Mouse (Mus musculus) layer of hippocampus, adult 9-11 months (tissue): ENCODE measurements around the gene Frmd8.
A peak's percentile ranks its signal among the peaks of the same experiment; 100 is the strongest.
"Not testable (repeated sequence)": the region's sequence is repeated elsewhere in the genome, so short reads cannot be mapped to it uniquely, and the experiment has no call there.

ENCODE experiments used
- DNase-seq: peaks from one replicate; pipeline ENCODE4 v3.0.0; 2022

Gene Frmd8

DNA sequence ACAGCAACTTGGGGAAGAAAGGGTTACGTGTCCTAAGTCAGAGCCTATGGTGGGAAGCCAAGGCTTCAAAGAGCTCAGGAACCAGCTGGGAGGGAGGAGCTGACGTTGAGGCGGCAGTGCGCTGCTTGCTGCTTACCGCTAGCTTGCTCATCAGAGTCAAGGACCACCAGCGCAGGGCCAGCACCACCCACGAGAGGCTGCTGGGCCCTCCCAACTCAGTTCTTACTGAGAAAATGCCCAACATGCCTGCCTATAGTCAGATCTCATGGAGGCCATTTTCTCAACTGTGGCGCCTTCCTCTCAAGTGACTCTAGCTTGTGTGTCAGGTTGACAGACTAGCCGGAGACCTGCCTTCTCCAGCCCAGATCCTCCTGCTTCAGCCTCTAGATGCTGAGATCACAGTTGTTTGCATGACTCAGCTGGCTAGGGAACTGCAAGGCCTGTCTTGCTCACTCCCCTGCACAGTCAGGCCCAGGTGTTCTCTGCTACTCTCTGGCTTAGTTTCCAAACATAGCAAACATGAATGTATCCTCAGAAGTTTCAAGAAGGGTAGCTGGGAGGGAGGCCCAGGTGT is 51.7 kb downstream of the Frmd8 start:
- no peak for DNase-seq

DNA sequence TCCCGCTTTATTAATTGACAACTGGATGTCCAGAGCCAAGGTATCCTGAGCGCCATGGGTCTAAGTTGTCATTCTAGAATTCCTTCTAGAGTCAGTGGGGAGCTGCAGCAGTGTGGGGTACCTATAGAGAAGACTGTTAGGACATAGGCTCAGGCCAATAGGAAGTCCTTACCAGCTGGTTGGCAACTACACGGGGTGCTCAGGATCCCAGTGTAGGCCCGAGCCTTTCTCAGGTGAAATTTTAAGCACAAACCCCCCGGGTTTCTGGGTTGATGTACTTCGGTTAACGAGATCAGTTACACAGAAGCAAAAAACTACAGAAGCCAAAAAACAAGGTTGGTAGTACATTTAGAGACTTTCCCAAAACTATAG is 52.3 kb downstream of the Frmd8 start:
- no peak for DNase-seq

DNA sequence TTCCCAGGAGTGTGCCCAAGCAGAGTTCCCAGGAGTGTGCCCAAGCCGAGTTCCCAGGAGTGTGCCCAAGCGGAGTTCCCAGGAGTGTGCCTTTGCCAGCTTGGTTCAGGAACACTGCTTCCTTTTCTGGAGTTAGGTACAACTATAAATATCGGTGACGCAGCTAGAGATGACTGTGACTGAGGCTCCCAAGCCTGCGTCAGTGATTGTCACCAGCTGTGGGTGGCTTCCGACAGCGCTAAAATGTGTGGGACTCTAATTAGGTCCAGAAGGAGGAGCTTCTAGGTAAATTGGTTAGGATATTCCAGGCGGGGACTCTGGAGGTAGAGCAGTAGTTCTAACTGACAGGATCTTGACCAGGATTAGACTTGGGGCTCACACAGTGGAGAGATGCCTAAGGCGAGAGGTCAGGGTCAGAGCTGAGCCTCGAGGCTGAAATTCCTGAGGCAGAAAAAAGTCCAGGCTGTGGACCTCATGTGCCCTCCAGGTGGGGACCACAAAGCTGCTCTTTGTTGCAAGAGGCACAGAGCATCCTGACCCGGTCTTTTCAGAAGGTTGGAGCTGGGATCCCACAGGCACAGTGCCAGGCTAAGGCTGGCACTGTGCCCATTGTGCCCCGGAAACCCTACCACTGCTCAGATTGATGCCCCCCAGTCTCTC is 52.8 kb downstream of the Frmd8 start:
- DNase-seq = peak; percentile 80

GRCm38 (mm10) chr19:5821847-5822173 is 53.3 kb downstream of the Frmd8 start:
- DNase-seq = no peak

DNA sequence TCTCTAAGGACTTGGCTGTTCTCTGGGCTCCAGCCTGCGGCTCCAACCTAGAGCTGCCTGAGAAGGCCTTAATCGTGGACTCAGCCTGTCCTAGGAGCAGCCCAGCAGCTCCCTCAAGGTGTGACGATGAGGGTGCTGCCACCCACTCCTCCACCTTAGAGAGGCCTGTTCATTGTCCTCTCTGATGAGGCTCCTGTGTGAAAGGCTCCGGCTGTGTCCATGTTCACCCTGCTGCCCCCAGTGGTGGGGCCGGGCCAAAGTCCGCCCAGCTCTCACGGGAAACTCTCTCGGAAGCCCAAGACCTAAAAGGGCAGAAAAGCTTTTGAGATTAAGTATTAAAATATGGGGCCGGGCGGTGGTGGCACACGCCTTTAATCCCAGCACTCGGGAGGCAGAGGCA is 55.5 kb downstream of the Frmd8 start:
- DNase-seq = no peak

GRCm38 (mm10) chr19:5818590-5818977 is 56.5 kb downstream of the Frmd8 start:
- DNase-seq = no peak

- DNase-seq = peak; percentile 86
These were observed 57.1 kb downstream of the Frmd8 start for GRCm38 (mm10) chr19:5817703-5818589.

- DNase-seq = no peak
These were observed 59.1 kb downstream of the Frmd8 start for GRCm38 (mm10) chr19:5815928-5816327.

GRCm38 (mm10) chr19:5815010-5815409 is 60.1 kb downstream of the Frmd8 start:
- DNase-seq = peak; percentile 69

DNA sequence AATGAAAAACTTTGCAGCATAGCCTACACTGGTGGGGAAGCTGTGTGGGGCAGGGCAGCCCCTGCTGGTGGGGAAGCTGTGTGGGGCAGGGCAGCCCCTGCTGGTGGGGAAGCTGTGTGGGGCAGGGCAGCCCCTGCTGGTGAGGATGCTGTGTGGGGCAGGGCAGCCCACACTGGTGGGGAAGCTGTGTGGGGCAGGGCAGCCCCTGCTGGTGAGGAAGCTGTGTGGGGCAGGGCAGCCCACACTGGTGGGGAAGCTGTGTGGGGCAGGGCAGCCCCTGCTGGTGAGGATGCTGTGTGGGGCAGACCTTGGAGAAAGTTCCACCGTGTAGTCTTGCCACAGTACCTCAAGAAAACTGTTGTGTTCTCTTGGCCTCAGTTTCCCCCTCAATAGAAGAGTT is 61.0 kb downstream of the Frmd8 start:
- DNase-seq = not testable (repeated sequence)

DNA sequence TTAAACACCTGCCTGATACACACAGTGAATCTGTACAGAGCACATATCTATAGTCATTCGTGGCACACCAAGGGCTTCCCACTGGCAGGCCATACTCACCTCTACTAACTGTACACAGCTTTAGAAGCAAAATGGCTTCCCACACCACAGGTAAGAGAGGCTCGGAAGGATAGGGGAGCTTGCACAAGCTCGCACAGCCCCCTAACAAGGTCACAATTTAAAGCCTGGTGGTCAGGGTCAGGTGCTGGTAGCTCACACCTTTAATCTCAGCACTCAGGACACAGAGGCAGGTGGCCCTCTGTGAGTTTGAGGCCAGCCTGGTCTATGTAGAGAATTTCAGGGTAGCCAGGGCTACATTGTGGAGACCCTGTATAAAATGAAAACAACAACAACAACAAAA is 61.5 kb downstream of the Frmd8 start:
- no peak for DNase-seq

DNA sequence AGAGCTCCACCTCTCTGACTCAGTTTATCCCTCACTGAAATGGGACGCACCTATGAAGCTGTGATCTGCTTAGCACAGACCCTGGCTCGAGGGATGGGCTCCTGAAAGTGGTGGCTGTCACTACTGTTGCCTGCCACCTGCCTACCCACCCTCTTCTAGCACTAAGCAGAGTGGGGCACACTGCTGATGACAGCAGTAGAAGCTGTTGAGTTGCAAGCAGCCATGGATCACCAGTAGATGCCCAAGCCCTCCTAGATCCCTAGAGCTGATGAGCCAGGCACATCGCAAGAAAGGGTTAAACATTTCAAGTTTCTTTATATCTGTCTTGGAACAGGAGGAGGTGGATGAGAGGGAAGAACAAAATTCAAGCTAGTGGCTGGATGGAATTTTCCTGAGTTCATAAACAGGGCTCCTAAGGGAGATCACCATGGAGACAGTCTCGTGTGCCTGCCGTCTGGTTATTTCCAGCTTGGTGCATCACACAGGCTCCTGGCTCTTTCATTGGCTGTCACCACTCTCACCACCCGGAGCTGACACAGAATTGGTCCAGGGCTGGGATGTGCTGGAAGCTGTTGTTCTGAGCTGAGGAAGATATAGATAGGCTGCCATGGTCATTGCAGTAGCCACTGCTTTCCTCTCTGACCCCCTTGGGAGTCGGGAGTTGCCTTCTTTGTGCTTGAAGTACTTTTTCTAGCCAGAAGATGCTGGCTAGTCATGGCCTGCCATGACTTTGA is 63.1 kb downstream of the Frmd8 start:
- peak; percentile 98 for DNase-seq

DNA sequence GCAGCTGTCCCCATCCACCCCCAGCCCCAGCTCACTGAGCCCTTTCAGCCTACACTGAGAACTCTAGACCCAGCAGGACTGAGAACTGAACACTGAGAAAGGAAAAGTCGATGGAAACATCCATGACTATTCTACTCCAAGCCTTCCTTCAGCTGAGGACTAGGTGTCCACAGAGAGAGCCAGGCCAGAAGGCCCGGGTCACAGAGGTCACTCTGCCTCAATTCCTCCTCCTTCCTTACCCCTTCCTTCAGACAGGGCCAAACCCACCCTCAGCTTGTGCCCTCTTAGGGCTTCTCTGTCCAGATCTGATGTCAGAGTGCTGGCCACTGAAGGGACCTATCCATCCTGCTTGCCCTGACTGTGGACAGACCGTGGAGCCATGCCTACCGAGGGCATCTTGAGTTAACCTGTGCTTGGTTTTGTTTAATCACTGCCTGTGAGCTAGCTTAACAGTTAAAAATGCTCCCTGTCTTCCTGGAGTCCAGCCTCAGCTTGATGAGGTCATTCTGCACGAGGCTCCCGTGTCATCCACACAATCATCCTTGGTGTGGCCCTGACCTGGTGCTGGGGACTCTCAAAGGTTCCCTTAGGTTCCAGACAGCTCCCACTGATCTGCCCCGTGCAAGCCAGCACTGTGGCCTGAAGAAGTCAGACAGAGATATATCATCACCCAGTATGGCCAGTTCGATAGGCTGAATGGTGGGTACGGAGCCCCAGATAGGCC is 64.1 kb downstream of the Frmd8 start:
- DNase-seq = no peak

DNA sequence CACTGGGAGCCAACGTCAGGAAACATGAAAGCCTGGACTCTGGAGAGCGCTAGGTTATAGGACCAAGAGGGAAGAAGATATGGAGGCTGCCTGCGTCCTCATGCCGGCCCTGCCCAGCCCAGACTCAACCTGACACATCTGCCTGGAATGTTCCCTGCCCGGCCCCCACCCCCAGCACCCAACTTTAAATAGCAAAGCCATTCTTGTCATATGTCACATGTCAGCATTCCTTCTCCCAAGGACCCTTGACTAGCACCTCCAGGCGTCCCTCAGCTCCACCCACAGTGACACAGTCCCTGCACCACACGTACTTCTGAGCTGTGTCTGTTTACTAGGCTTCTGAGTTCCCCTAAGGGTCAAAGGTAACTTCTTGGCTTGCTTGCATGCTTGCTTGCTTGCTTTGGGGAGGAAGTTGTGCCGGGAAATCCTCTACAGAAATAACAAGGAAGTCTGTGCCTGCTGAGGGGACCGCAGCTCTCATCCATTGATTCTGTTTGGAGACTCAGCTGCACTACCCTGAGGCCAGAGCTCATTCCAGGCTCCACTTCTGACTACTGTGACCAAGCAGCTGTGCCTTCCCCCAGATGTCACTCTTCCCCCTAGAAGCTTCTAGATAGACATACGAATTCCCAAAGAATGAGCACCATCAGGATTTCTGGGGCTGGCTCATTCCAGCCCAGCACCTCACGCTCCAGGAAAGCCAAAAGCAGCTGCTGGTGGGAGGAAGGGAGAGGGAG is 64.8 kb downstream of the Frmd8 start:
- DNase-seq = peak; percentile 64

DNA sequence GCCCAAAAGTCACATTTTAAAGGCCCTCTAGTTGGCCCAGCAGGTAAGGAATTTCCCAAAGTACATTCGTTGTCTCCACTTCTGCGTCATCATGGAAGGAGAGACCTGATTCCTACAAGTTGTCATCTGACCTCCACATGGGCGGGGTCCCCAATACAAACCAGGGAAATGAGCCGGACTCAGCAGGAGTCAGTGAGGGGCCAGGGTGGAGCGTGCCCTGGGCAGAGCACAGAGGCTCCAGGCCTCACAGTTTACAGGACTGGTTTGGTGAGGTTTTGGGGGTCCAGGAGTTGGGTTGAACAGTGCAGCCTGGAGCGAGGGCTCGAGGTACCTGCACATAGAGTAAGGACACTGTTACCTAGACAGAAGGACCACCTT is 65.4 kb downstream of the Frmd8 start:
- no peak for DNase-seq

DNA sequence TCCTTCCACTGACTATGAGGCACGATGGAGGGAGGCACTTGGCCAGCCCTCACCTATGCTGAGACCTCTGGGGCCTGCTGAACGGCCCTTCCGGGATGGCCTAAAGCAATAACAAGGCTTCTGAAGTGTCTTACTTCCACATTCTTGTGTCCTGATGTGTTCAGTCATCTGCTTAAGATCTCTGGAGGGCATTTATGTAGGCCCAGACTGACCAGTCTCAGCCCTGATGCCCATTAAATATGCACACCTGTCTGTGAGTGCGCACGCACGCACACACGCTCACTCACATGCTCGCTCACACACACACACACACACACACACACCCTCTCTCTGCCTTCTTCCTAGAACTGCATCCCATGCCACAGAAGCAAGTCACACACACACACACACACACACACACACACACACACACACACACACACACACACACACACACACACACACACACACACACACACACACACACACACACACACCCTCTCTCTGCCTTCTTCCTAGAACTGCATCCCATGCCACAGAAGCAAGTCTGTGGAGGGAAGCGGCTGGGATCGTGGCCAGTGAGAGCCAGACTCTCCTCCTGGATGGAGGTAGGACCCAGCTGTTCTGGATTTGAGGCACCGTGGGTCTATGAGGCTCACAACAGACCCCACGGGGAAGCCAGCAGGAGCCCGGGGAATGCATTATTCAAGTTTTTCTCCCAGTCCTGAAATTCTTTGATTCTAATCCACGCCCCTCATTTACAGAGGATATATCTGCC is 65.9 kb downstream of the Frmd8 start:
- DNase-seq = no peak

GRCm38 (mm10) chr19:5807740-5808139 is 67.3 kb downstream of the Frmd8 start:
- no peak for DNase-seq

DNA sequence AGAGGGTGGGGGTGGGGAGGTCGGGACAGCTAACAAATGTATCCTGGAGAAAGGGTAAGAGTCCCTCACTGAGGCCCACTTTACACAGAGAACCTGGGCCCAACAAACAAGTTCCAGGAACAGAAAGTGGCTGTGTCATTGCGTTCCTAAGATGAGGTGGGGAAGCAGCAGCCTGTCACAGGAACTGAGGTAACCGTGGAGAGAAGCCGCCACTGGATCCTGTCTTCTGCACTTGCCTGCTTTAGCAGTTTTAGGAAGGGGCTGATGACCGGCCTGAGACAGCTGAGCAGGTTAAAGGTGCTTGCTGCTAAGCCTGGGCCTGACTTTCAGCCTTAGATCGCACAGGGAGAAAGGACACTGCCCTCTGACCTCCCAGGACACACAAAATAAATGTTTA is 68.3 kb downstream of the Frmd8 start:
- no peak for DNase-seq

- no peak for DNase-seq
These were observed 68.8 kb downstream of the Frmd8 start for GRCm38 (mm10) chr19:5806051-5806808.

DNA sequence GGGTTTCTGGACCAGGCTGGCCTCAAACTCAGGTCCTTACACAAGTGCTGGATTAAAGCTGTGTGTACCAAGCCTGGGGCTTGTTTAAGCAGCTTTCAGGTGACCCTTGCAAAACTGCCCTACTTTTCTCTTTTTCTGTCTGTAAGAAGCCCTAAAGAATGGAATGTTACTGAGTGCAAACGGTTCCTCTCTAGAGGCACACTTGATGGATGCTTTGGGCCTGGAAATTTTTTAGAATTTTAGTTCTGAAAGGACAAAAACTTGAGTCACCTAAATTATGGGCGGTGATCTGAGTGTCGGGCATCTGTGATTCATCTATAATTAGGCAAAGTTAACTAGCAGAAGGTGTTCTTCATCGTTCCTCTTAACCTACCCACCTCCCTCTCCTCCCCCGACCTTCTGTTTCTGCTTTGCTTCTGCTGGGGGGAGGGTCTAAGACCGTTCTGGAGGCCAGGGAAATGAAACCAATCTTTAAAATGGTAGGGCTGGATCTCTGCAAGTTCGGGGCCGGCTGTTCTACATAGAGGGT is 70.6 kb downstream of the Frmd8 start:
- peak; percentile 78 for DNase-seq
